Comparison of ENCODE assay signal across 8 mouse cellular contexts in the genomic region with DNA sequence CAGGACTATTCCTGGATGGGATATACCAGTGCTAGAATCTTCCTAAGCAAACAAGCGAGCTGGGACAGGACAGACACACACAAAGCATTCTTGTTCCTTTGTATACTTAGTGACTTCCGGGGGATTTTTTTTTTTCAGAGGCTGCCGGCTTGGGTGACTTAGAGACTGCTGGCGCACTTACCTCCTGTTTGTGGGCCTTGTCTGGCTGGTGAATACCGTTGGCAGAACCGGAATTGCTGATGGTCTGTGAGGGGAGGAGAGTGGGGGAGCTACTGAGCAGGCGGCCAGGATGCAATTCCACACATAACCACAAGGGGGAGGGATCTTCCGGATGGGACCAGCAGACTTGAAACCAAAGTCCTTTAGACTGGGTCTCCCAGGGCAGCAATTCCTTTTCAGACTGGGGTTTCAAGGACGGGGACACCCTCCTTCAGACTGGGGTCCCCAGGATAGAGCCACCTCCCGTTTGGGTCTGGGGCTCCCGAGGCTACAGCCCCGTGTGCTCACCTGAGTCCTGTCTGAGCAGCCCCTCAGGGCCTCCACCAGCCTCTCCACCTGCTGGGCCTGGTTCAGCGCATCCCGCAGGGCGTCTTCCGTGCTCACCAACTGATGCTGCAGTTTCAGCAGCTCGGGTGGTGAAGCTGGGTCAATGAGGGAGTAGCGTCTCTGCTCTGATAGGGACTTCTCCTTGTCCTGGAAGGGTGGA. TPM values are rescaled to one million over a fixed set of nuclear protein-coding genes. Genes with fewer than 3 reads are reported as not detected.
A peak's percentile ranks its signal among the peaks of the same experiment; 100 is the strongest.
DNase-seq lines count a peak whose midpoint lies in the region; ATAC-seq lines count a peak whose summit lies in the region.

No protein-coding gene starts in this region.

- no peak overlapping the region for H3K4me3 ChIP-seq in hindbrain, embryonic 15.5 days

- H3K4me2 ChIP-seq in hindbrain, embryonic 15.5 days = no peak overlapping the region

- DNase-seq in T-cell, adult 2 months (ENCODE audit: low spot score) = peak; percentile 93
- DNase-seq in cerebellum, postnatal 25 days = peak; percentile 79 to 90
- DNase-seq in frontal cortex, postnatal 36 days (ENCODE audit: low spot score in 2 of 2) = peak; percentile 81 to 86
- DNase-seq in layer of hippocampus, postnatal 36 days = peak; percentile 79 to 85
- peak; percentile 90 to 93 for DNase-seq in lung, postnatal 4 days
- DNase-seq in right cerebral cortex, postnatal 10 days (ENCODE audit: low spot score in 2 of 2) = peak; percentile 87 to 90
- DNase-seq in urinary bladder, postnatal 14 days (ENCODE audit: low spot score) = peak; percentile 90

- H3K27me3 ChIP-seq in hindbrain, embryonic 15.5 days = no peaks in the 10 kb centered on the region

- peak; percentile 50; the same call in 1 of the 2 replicates for ATAC-seq in hindbrain, embryonic 15.5 days (ENCODE audit: low FRiP score, low read depth)

- WGBS in hindbrain, embryonic 15.5 days = 25% methylated on average over 18 of the region's 18 CpGs

- H3K9me3 ChIP-seq in hindbrain, embryonic 15.5 days = no peaks in the 10 kb centered on the region

- peak overlapping the region; percentile 70; the same call in 1 of the 2 replicates for H3K27ac ChIP-seq in hindbrain, embryonic 15.5 days (replicated peaks)

- H3K4me1 ChIP-seq in hindbrain, embryonic 15.5 days (replicated peaks) = no peaks in the 10 kb centered on the region

- H3K36me3 ChIP-seq in hindbrain, embryonic 15.5 days = peaks cover 64% of the 10 kb centered on the region

- H3K9ac ChIP-seq in hindbrain, embryonic 15.5 days = no peak overlapping the region

RNA-seq across cellular contexts. Expression of a gene that starts 35.3 kb away (rescaled TPM):
- polyA plus RNA-seq in hindbrain, embryonic 15.5 days (2015; fragmentation: Nextera tagmentation; extraction: Ambion mirVana) = 69.0 and 73.7 TPM in 2 replicates
- total RNA-seq in layer of hippocampus, postnatal 36 days (2021) = 10 to 100 TPM; 28.4 to 31.3 TPM
